Mouse (Mus musculus): ENCODE data around the gene Krt26.

- TF ChIP-seq CTCF (IDR thresholded peaks at IDR 0.05; ENCODE audit: insufficient read depth, low read length) = no peak
- no peak for TF ChIP-seq POLR2A (IDR thresholded peaks at IDR 0.05; ENCODE audit: borderline replicate concordance, extremely low read depth, low read depth, low read length)
These were observed 8.1 kb downstream of the Krt26 start for GRCm38 (mm10) chr11:99329655-99330054.

Measured in lung, adult 2 months (tissue).